Mouse (Mus musculus): Measurements from ENCODE around the gene Tex11.
"Not testable (repeated sequence)": the region's sequence is repeated elsewhere in the genome, so short reads cannot be mapped to it uniquely, and the experiment has no call there.

Tex11 gene

GRCm38 (mm10) chrX:101059541-101059940 is at the start of gene Tex11:
TSS of gene Tex11 (minus strand) at chrX:101059667.
- in situ Hi-C loops (cut with MboI; ENCODE audit: unreplicated experiment in 2 of 2), result no loop called here

GRCm38 (mm10) chrX:101085920-101086319 is 26.5 kb upstream of the Tex11 start, which contains the start of gene Slc7a3:
TSS of gene Slc7a3 (minus strand) at chrX:101086020.
- in situ Hi-C loops (cut with MboI; ENCODE audit: unreplicated experiment in 2 of 2), result no loop called here

GRCm38 (mm10) chrX:101085211-101085610 is 25.7 kb upstream of the Tex11 start:
- in situ Hi-C loops (cut with MboI; ENCODE audit: unreplicated experiment in 2 of 2), result not testable (repeated sequence)

- in situ Hi-C loops (cut with MboI; ENCODE audit: unreplicated experiment in 2 of 2), result no loop called here
Measured at GRCm38 (mm10) chrX:101084192-101084591, 24.7 kb upstream of the Tex11 start.

- in situ Hi-C loops (cut with MboI; ENCODE audit: unreplicated experiment in 2 of 2), result no loop called here
Measured at GRCm38 (mm10) chrX:101065245-101065644, 5.8 kb upstream of the Tex11 start.

GRCm38 (mm10) chrX:101063503-101063902 is 4.0 kb upstream of the Tex11 start:
- in situ Hi-C loops (cut with MboI; ENCODE audit: unreplicated experiment in 2 of 2), result no loop called here

GRCm38 (mm10) chrX:100943640-100944039 is 115.8 kb downstream of the Tex11 start:
- in situ Hi-C loops (cut with MboI; ENCODE audit: unreplicated experiment in 2 of 2), result loop anchor here (10.0 to 25.0 kb wide), 3 partner anchors 169 to 331 kb away; partner anchors contain the start of genes Arr3 (in 1 of the 2) and Dlg3 (in 1 of the 2)

GRCm38 (mm10) chrX:100839211-100839610 is 220.3 kb downstream of the Tex11 start:
- in situ Hi-C loops (cut with MboI; ENCODE audit: unreplicated experiment in 2 of 2), result no loop called here

- in situ Hi-C loops (cut with MboI; ENCODE audit: unreplicated experiment in 2 of 2), result no loop called here
Measured at GRCm38 (mm10) chrX:100832806-100833205, 226.7 kb downstream of the Tex11 start.

- in situ Hi-C loops (cut with MboI; ENCODE audit: unreplicated experiment in 2 of 2), result no loop called here
Measured at GRCm38 (mm10) chrX:100825557-100825956, 233.9 kb downstream of the Tex11 start.

- in situ Hi-C loops (cut with MboI; ENCODE audit: unreplicated experiment in 2 of 2), result no loop called here
Measured at GRCm38 (mm10) chrX:100821149-100821548, 238.3 kb downstream of the Tex11 start.

GRCm38 (mm10) chrX:100818681-100819080 is 240.8 kb downstream of the Tex11 start:
- in situ Hi-C loops (cut with MboI; ENCODE audit: unreplicated experiment in 2 of 2), result no loop called here

- in situ Hi-C loops (cut with MboI; ENCODE audit: unreplicated experiment in 2 of 2), result no loop called here
Measured at GRCm38 (mm10) chrX:100815766-100816165, 243.7 kb downstream of the Tex11 start.

- in situ Hi-C loops (cut with MboI; ENCODE audit: unreplicated experiment in 2 of 2), result no loop called here
Measured at GRCm38 (mm10) chrX:100814139-100814538, 245.3 kb downstream of the Tex11 start.

GRCm38 (mm10) chrX:100811129-100811528 is 248.3 kb downstream of the Tex11 start:
- in situ Hi-C loops (cut with MboI; ENCODE audit: unreplicated experiment in 2 of 2), result no loop called here

- in situ Hi-C loops (cut with MboI; ENCODE audit: unreplicated experiment in 2 of 2), result no loop called here
Measured at GRCm38 (mm10) chrX:100802034-100802433, 257.4 kb downstream of the Tex11 start.

- in situ Hi-C loops (cut with MboI; ENCODE audit: unreplicated experiment in 2 of 2), result no loop called here
Measured at GRCm38 (mm10) chrX:100800643-100801042, 258.8 kb downstream of the Tex11 start.

GRCm38 (mm10) chrX:100797851-100798527 is 261.5 kb downstream of the Tex11 start:
- in situ Hi-C loops (cut with MboI; ENCODE audit: unreplicated experiment in 2 of 2), result loop anchor here (25.0 kb wide), 2 partner anchors 539 to 714 kb away; no protein-coding TSS in a partner anchor

- in situ Hi-C loops (cut with MboI; ENCODE audit: unreplicated experiment in 2 of 2), result loop anchor here (25.0 kb wide), 2 partner anchors 540 to 715 kb away; no protein-coding TSS in a partner anchor
Measured at GRCm38 (mm10) chrX:100797370-100797769, 262.1 kb downstream of the Tex11 start.

- in situ Hi-C loops (cut with MboI; ENCODE audit: unreplicated experiment in 2 of 2), result loop anchor here (25.0 kb wide), 2 partner anchors 541 to 716 kb away; no protein-coding TSS in a partner anchor
Measured at GRCm38 (mm10) chrX:100796741-100797090, 262.8 kb downstream of the Tex11 start.

GRCm38 (mm10) chrX:100796041-100796740 is 263.3 kb downstream of the Tex11 start:
- in situ Hi-C loops (cut with MboI; ENCODE audit: unreplicated experiment in 2 of 2), result loop anchor here (25.0 kb wide), 2 partner anchors 541 to 716 kb away; no protein-coding TSS in a partner anchor

Data from v-Abl transformed pro-B cells (cell line).